ENCODE assay signal across 9 mouse cellular contexts in the genomic region with DNA sequence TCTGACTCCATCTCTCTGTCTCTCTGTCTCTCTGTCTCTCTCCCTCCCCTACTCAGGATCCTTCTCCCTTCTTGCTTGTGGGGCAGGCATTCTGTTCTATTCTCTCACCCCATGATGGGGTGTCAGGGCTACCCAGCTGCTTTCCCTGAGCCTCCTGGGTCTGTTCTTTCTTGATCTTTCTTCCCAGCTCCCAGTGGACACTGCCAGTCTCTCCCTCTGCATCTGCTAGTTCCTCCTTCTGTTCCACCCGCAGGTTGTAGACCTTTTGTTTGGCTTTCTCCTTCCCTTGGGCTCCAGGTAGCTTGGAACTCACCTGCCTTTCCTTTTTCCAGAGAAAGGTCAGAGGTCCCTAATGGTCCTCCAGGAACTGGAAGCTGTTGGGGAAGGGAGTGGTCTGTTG. TPM values are rescaled to one million over a fixed set of nuclear protein-coding genes. Genes with fewer than 3 reads are reported as not detected.
A peak's percentile ranks its signal among the peaks of the same experiment; 100 is the strongest.
DNase-seq lines count a peak whose midpoint lies in the region; ATAC-seq and TF ChIP-seq lines count a peak whose summit lies in the region.
"Had no signal": no experiment of that assay in that cellular context is flagged by ENCODE, and none has a peak within 500 bp of the region (broad histone marks: within the 10 kb centered on the region; RNA-seq: fewer than 3 reads in every experiment).

No protein-coding gene starts in this region.

- no peaks in the 10 kb centered on the region for H3K27me3 ChIP-seq in lung, embryonic 15.5 days
- H3K27me3 ChIP-seq in forebrain, embryonic 14.5 days (replicated peaks; ENCODE audit: control insufficient read depth, insufficient read depth, low read length): no peaks in the 10 kb centered on the region
- no peaks in the 10 kb centered on the region for H3K27me3 ChIP-seq in limb, embryonic 15.5 days

- TF ChIP-seq CTCF in olfactory bulb, adult 2 months (IDR thresholded peaks at IDR 0.05; ENCODE audit: insufficient read depth, low read depth, low read length): no peak

- 0 out of 2 replicates have a peak, but pooled peaks cover 2% of the 10 kb centered on the region for H3K36me3 ChIP-seq in lung, embryonic 15.5 days
- peaks cover 25% of the 10 kb centered on the region for H3K36me3 ChIP-seq in forebrain, embryonic 14.5 days (ENCODE audit: control insufficient read depth, insufficient read depth, low read length)
- H3K36me3 ChIP-seq in limb, embryonic 15.5 days: peaks cover 20% of the 10 kb centered on the region

- H3K4me2 ChIP-seq in lung, embryonic 15.5 days: peak overlapping the region; percentile 96
- peak overlapping the region; percentile 92 for H3K4me2 ChIP-seq in forebrain, embryonic 14.5 days (ENCODE audit: low read length)
- peak overlapping the region; percentile 87 for H3K4me2 ChIP-seq in limb, embryonic 15.5 days

- no peaks in the 10 kb centered on the region for H3K9me3 ChIP-seq in lung, embryonic 15.5 days
- no peaks in the 10 kb centered on the region for H3K9me3 ChIP-seq in forebrain, embryonic 14.5 days (replicated peaks; ENCODE audit: control insufficient read depth, low read length)
- H3K9me3 ChIP-seq in limb, embryonic 15.5 days: no peaks in the 10 kb centered on the region

- TF ChIP-seq POLR2A in olfactory bulb, adult 2 months (IDR thresholded peaks at IDR 0.05; ENCODE audit: insufficient read depth, low read depth, low read length): no peak

- H3K4me1 ChIP-seq in lung, embryonic 15.5 days: peaks cover 36% of the 10 kb centered on the region
- peaks cover 44% of the 10 kb centered on the region for H3K4me1 ChIP-seq in forebrain, embryonic 14.5 days (ENCODE audit: control insufficient read depth, insufficient read depth, low read length)
- peaks cover 51% of the 10 kb centered on the region for H3K4me1 ChIP-seq in limb, embryonic 15.5 days
- peaks cover 22% of the 10 kb centered on the region for H3K4me1 ChIP-seq in olfactory bulb, adult 2 months (ENCODE audit: control insufficient read depth, insufficient read depth, low read length)

- no peak overlapping the region for H3K27ac ChIP-seq in lung, embryonic 15.5 days
- 0 out of 2 replicates have a peak overlapping the region, but pooled peaks have one; percentile 55 for H3K27ac ChIP-seq in forebrain, embryonic 14.5 days (ENCODE audit: low read depth, low read length)
- H3K27ac ChIP-seq in limb, embryonic 15.5 days: no peak overlapping the region
- no peak overlapping the region for H3K27ac ChIP-seq in olfactory bulb, adult 2 months (ENCODE audit: insufficient read depth, low read depth, low read length)
- H3K27ac ChIP-seq: heart, adult 2 months had no signal

- DNase-seq in lung, adult 18-20 months: no peak
- DNase-seq in forebrain, embryonic 14.5 days (ENCODE audit: low spot score): no peak
- no peak for DNase-seq in layer of hippocampus, adult 18-20 months (ENCODE audit: low spot score in 2 of 2)
- no peak for DNase-seq in cerebellum, adult 11 months
- no peak for DNase-seq in right cerebral cortex, postnatal 14 days

- H3K9ac ChIP-seq in lung, embryonic 15.5 days: peak overlapping the region; percentile 2; the same call in 1 of the 2 replicates
- peak overlapping the region; percentile 99 for H3K9ac ChIP-seq in forebrain, embryonic 14.5 days (ENCODE audit: low read length)
- 0 out of 2 replicates have a peak overlapping the region, but pooled peaks have one; percentile 2 for H3K9ac ChIP-seq in limb, embryonic 15.5 days

- peak overlapping the region; percentile 74 for H3K4me3 ChIP-seq in lung, embryonic 15.5 days
- H3K4me3 ChIP-seq in forebrain, embryonic 14.5 days (ENCODE audit: low read depth, low read length): peak overlapping the region; percentile 91
- peak overlapping the region; percentile 70 for H3K4me3 ChIP-seq in limb, embryonic 15.5 days
- peak overlapping the region; percentile 27; the same call in 1 of the 2 replicates for H3K4me3 ChIP-seq in olfactory bulb, adult 2 months (ENCODE audit: insufficient read depth, low read depth, low read length)
- H3K4me3 ChIP-seq: heart, adult 2 months had no signal

- 19% methylated on average over 1 of the region's 1 CpGs for WGBS in lung, embryonic 15.5 days
- 29% methylated on average over 1 of the region's 1 CpGs for WGBS in forebrain, embryonic 14.5 days
- WGBS in limb, embryonic 15.5 days: 36% methylated on average over 1 of the region's 1 CpGs
- WGBS in olfactory bulb, adult 2 months: 47% methylated on average over 1 of the region's 1 CpGs

- ATAC-seq in lung, embryonic 15.5 days (ENCODE audit: borderline replicate concordance, extremely low read depth, low FRiP score, low TSS enrichment): no peak
- no peak for ATAC-seq in forebrain, embryonic 14.5 days
- no peak for ATAC-seq in limb, embryonic 15.5 days (ENCODE audit: insufficient number of reproducible peaks, low FRiP score, low TSS enrichment, low read depth)

RNA-seq across cellular contexts. Expression of a gene that starts 1.7 kb away (rescaled TPM):
- 17.1 and 17.4 TPM in 2 replicates for polyA plus RNA-seq in lung, embryonic 15.5 days (2015; fragmentation: Nextera tagmentation; extraction: Ambion mirVana)
- 81.7 and 96.5 TPM in 2 replicates for polyA plus RNA-seq in forebrain, embryonic 14.5 days (2014; fragmentation: Nextera tagmentation; extraction: Ambion mirVana)
- polyA plus RNA-seq in limb, embryonic 15.5 days (2015; fragmentation: Nextera tagmentation; extraction: Ambion mirVana): 21.4 and 25.1 TPM in 2 replicates
- polyA plus RNA-seq in olfactory bulb, adult 2 months (2012; ENCODE audit: insufficient read depth, insufficient read length, low replicate concordance, missing spikeins): not detected in 2 replicates
- total RNA-seq in layer of hippocampus, adult 18-20 months (2021): 10 to 100 TPM; 38.2 to 42.8 TPM

RNA-seq across cellular contexts. Expression of a gene that starts 20.6 kb away (rescaled TPM):
- polyA plus RNA-seq in lung, embryonic 15.5 days (2015; fragmentation: Nextera tagmentation; extraction: Ambion mirVana): 8.8 and 9.3 TPM in 2 replicates
- 20.8 and 21.8 TPM in 2 replicates for polyA plus RNA-seq in forebrain, embryonic 14.5 days (2014; fragmentation: Nextera tagmentation; extraction: Ambion mirVana)
- 9.7 and 9.9 TPM in 2 replicates for polyA plus RNA-seq in limb, embryonic 15.5 days (2015; fragmentation: Nextera tagmentation; extraction: Ambion mirVana)
- 129 TPM in 1 of 2 replicates, not detected in the other for polyA plus RNA-seq in olfactory bulb, adult 2 months (2012; ENCODE audit: insufficient read depth, insufficient read length, low replicate concordance, missing spikeins)
- 1,000 to 10,000 TPM in 1 of 2 experiments, 100 to 1,000 TPM in 1; 993 to 1,036 TPM for total RNA-seq in layer of hippocampus, adult 18-20 months (2021)

RNA-seq across cellular contexts. Expression of a gene that starts 29.7 kb away (rescaled TPM):
- 27.8 and 30.9 TPM in 2 replicates for polyA plus RNA-seq in lung, embryonic 15.5 days (2015; fragmentation: Nextera tagmentation; extraction: Ambion mirVana)
- 20.1 and 24.2 TPM in 2 replicates for polyA plus RNA-seq in forebrain, embryonic 14.5 days (2014; fragmentation: Nextera tagmentation; extraction: Ambion mirVana)
- polyA plus RNA-seq in limb, embryonic 15.5 days (2015; fragmentation: Nextera tagmentation; extraction: Ambion mirVana): 33.4 and 42.9 TPM in 2 replicates
- polyA plus RNA-seq in olfactory bulb, adult 2 months (2012; ENCODE audit: insufficient read depth, insufficient read length, low replicate concordance, missing spikeins): not detected in 2 replicates
- total RNA-seq in layer of hippocampus, adult 18-20 months (2021): 100 to 1,000 TPM; 137 to 142 TPM

RNA-seq across cellular contexts. Expression of a gene that starts 35.3 kb away (rescaled TPM):
- 0.69 and 0.96 TPM in 2 replicates for polyA plus RNA-seq in lung, embryonic 15.5 days (2015; fragmentation: Nextera tagmentation; extraction: Ambion mirVana)
- not detected in 2 replicates for polyA plus RNA-seq in forebrain, embryonic 14.5 days (2014; fragmentation: Nextera tagmentation; extraction: Ambion mirVana)
- polyA plus RNA-seq in limb, embryonic 15.5 days (2015; fragmentation: Nextera tagmentation; extraction: Ambion mirVana): 7.5 and 18.9 TPM in 2 replicates
- not detected in 2 replicates for polyA plus RNA-seq in olfactory bulb, adult 2 months (2012; ENCODE audit: insufficient read depth, insufficient read length, low replicate concordance, missing spikeins)
- under 1 TPM in 1 of 2 experiments, not detected in 1; 0.27 TPM for total RNA-seq in layer of hippocampus, adult 18-20 months (2021)

RNA-seq across cellular contexts. Expression of a gene that starts 44.0 kb away (rescaled TPM):
- not detected in 2 replicates for polyA plus RNA-seq in lung, embryonic 15.5 days (2015; fragmentation: Nextera tagmentation; extraction: Ambion mirVana)
- not detected in 2 replicates for polyA plus RNA-seq in forebrain, embryonic 14.5 days (2014; fragmentation: Nextera tagmentation; extraction: Ambion mirVana)
- polyA plus RNA-seq in limb, embryonic 15.5 days (2015; fragmentation: Nextera tagmentation; extraction: Ambion mirVana): 0.42 TPM in 1 of 2 replicates, not detected in the other
- polyA plus RNA-seq in olfactory bulb, adult 2 months (2012; ENCODE audit: insufficient read depth, insufficient read length, low replicate concordance, missing spikeins): not detected in 2 replicates
- not detected for total RNA-seq in layer of hippocampus, adult 18-20 months (2021)
- total RNA-seq: heart, adult 2 months had no signal

Comparison
In these comparisons a context has a peak if more than half of its experiments do, and no peak if none do; other contexts are left out.
1. H3K4me3 ChIP-seq: peak in every context shown above with its lines; median percentile 91 in forebrain, embryonic 14.5 days; 74 in lung, embryonic 15.5 days; 70 in limb, embryonic 15.5 days; 27 in olfactory bulb, adult 2 months.
2. H3K9ac ChIP-seq: peak in every context shown above with its lines; median percentile 99 in forebrain, embryonic 14.5 days; 2 in lung, embryonic 15.5 days; 2 in limb, embryonic 15.5 days.
3. RNA of a gene that starts 29.7 kb away (polyA plus RNA-seq): 33.4 to 42.9 TPM in limb, embryonic 15.5 days, 27.8 to 30.9 TPM in lung, embryonic 15.5 days and 20.1 to 24.2 TPM in forebrain, embryonic 14.5 days; not detected in olfactory bulb, adult 2 months; every median in the first group is over 10 times any median in the second.
4. Peak in every context shown above with its lines, with median percentiles within 50 percentile points of each other: H3K4me2 ChIP-seq.